Mouse (Mus musculus): ENCODE measurements around the gene Actb.

The Actb gene

DNA sequence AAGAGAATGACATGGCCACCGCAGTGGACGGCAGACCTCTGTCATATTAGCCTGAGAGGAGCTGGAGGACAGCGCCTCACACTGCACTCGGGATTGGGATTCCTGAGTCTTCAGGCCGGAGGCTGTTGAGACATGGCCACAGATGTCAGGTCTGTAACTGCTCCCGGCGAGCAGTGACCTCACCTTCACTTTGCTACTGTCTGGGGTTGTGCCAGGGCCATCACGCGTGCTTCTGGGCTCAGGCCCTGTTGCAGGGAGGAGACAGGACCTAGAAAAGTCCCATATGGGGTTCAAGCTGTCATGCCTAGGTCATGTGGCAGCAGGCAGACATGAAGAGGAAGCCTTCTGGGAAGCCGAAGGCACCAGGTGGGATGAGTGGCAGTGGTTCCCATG, 31.0 kb downstream of the Actb start:
- no peak for DNase-seq

GRCm38 (mm10) chr5:142874791-142875512, 31.6 kb downstream of the Actb start:
- no peak for DNase-seq

DNA sequence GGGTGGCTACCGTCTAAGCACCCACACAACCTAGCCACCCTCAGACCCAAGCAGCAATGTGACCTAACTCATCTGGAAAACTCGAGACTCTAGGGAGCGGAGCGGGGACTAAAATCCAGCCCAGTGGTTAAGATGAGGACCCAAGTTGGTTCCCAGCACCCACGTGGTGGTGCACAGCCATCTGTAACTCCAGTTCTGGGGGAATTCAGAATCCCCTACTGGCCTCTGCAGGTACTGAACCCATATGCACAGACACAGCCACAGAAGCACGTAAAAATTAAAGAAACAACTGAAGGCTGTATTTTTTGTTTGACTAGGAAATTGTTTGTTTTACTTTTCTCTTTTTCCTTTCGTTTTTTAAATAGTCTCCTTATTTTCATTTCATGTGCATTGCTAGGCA, 32.8 kb downstream of the Actb start:
- DNase-seq, result no peak

- DNase-seq, result no peak
Observed at GRCm38 (mm10) chr5:142871765-142872164, 34.8 kb downstream of the Actb start.

- DNase-seq, result no peak
Observed at GRCm38 (mm10) chr5:142869463-142869862, 37.1 kb downstream of the Actb start.

GRCm38 (mm10) chr5:142857763-142858229, 48.8 kb downstream of the Actb start:
- DNase-seq, result no peak

GRCm38 (mm10) chr5:142856408-142856807, 50.1 kb downstream of the Actb start:
- DNase-seq, result no peak

GRCm38 (mm10) chr5:142854877-142855276, 51.7 kb downstream of the Actb start:
- DNase-seq, result peak; percentile 55

DNA sequence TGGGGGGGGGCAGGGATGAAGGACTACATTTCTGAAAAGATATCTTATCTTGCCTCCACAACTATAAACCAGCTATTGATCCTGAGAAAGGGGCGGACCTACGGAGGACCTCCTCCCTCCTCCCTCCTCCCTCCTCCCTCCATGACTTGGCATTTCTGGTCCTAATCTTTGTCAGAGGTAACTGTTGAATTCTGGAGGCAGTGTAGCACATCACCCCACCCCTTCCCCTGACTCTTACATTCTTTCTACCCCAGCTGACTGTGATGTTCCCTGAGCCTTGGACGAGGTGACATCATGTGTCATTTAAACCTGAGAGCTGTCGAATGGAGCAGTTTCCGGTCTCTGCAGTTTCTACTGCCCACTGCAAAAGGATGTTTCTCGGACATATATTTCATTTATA, 53.0 kb downstream of the Actb start:
- DNase-seq, result no peak
